Mouse (Mus musculus): ENCODE results near the gene Snrpd3. TPM values are rescaled to one million over a fixed set of nuclear protein-coding genes. Genes with fewer than 3 reads are reported as not detected.
"Not testable (repeated sequence)": the region's sequence is repeated elsewhere in the genome, so short reads cannot be mapped to it uniquely, and the experiment has no call there.

Gene Snrpd3
- polyA plus RNA-seq, 1 experiment from 2014 or later, result 204 TPM

GRCm38 (mm10) chr10:75505130-75505495 lies 12.2 kb upstream of the Snrpd3 start:
- Histone ChIP-seq H3K4me2 (no peak overlapping the region), H3K4me3 (replicated peaks) (no peak overlapping the region), H3K36me3 (replicated peaks) (peaks cover 33% of the 10 kb centered on the region), H3K9ac (no peak overlapping the region), H3K27ac (no peak overlapping the region), H3K4me1 (no peaks in the 10 kb centered on the region), H3K9me3 (no peaks in the 10 kb centered on the region), H3K27me3 (no peaks in the 10 kb centered on the region)
- 82% methylated on average over 3 of the region's 3 CpGs for WGBS
- ATAC-seq (ENCODE audit: low FRiP score), result no peak

- H3K36me3 ChIP-seq (replicated peaks), result peaks cover 41% of the 10 kb centered on the region
- H3K27me3 ChIP-seq; H3K9ac ChIP-seq; ATAC-seq (ENCODE audit: low FRiP score); H3K9me3 ChIP-seq; H3K4me3 ChIP-seq (replicated peaks); H3K27ac ChIP-seq; H3K4me1 ChIP-seq; H3K4me2 ChIP-seq: not testable (repeated sequence)
- WGBS, result 88% methylated on average over 3 of the region's 3 CpGs
Observed at GRCm38 (mm10) chr10:75505928-75506327, 11.4 kb upstream of the Snrpd3 start.

GRCm38 (mm10) chr10:75510446-75510845 lies 6.9 kb upstream of the Snrpd3 start:
- ATAC-seq (ENCODE audit: low FRiP score), result no peak

GRCm38 (mm10) chr10:75511060-75511459 lies 6.3 kb upstream of the Snrpd3 start:
- no peaks in the 10 kb centered on the region for H3K27me3 ChIP-seq
- no peak overlapping the region for H3K4me3 ChIP-seq (replicated peaks)
- H3K9me3 ChIP-seq, result no peaks in the 10 kb centered on the region
- ATAC-seq (ENCODE audit: low FRiP score), result no peak
- no peak overlapping the region for H3K9ac ChIP-seq
- peaks cover 58% of the 10 kb centered on the region for H3K36me3 ChIP-seq (replicated peaks)
- 89% methylated on average over 9 of the region's 9 CpGs for WGBS
- no peak overlapping the region for H3K27ac ChIP-seq
- H3K4me2 ChIP-seq, result no peak overlapping the region
- peaks cover 4% of the 10 kb centered on the region for H3K4me1 ChIP-seq

More at GRCm38 (mm10) chr10:75510446-75510845, 6.9 kb upstream of the Snrpd3 start:
- H3K27me3 ChIP-seq, result no peaks in the 10 kb centered on the region
- no peaks in the 10 kb centered on the region for H3K9me3 ChIP-seq
- no peak overlapping the region for H3K4me3 ChIP-seq (replicated peaks)
- no peak overlapping the region for H3K27ac ChIP-seq
- H3K36me3 ChIP-seq (replicated peaks), result peaks cover 58% of the 10 kb centered on the region
- 88% methylated on average over 7 of the region's 7 CpGs for WGBS
- H3K4me2 ChIP-seq, result no peak overlapping the region
- no peak overlapping the region for H3K9ac ChIP-seq
- no peaks in the 10 kb centered on the region; the same call in 1 of the 2 replicates for H3K4me1 ChIP-seq

- H3K9me3 ChIP-seq, result no peaks in the 10 kb centered on the region
- no peak overlapping the region for H3K9ac ChIP-seq
- H3K4me2 ChIP-seq, result no peak overlapping the region
- H3K4me1 ChIP-seq, result peaks cover 11% of the 10 kb centered on the region
- H3K27ac ChIP-seq, result no peak overlapping the region
- 92% methylated on average over 7 of the region's 7 CpGs for WGBS
- H3K36me3 ChIP-seq (replicated peaks), result peaks cover 57% of the 10 kb centered on the region
- ATAC-seq (ENCODE audit: low FRiP score), result no peak
- H3K27me3 ChIP-seq, result no peaks in the 10 kb centered on the region
- H3K4me3 ChIP-seq (replicated peaks), result no peak overlapping the region
Observed at GRCm38 (mm10) chr10:75511897-75512296, 5.5 kb upstream of the Snrpd3 start.

- no peak overlapping the region for H3K27ac ChIP-seq
- H3K4me2 ChIP-seq, result no peak overlapping the region
- no peak overlapping the region for H3K9ac ChIP-seq
- H3K27me3 ChIP-seq, result no peaks in the 10 kb centered on the region
- H3K4me3 ChIP-seq (replicated peaks), result no peak overlapping the region
- H3K9me3 ChIP-seq, result no peaks in the 10 kb centered on the region
- H3K4me1 ChIP-seq, result peaks cover 11% of the 10 kb centered on the region
- ATAC-seq (ENCODE audit: low FRiP score), result no peak
- WGBS, result 90% methylated on average over 7 of the region's 7 CpGs
- H3K36me3 ChIP-seq (replicated peaks), result peaks cover 48% of the 10 kb centered on the region
Observed at GRCm38 (mm10) chr10:75512796-75513195, 4.6 kb upstream of the Snrpd3 start.

GRCm38 (mm10) chr10:75513306-75514067 lies 3.9 kb upstream of the Snrpd3 start:
- Histone ChIP-seq H3K4me1 (peaks cover 13% of the 10 kb centered on the region), H3K9ac (no peak overlapping the region), H3K36me3 (replicated peaks) (peaks cover 41% of the 10 kb centered on the region), H3K9me3 (no peaks in the 10 kb centered on the region), H3K27me3 (no peaks in the 10 kb centered on the region), H3K4me3 (replicated peaks) (no peak overlapping the region), H3K4me2 (no peak overlapping the region), H3K27ac (no peak overlapping the region)
- ATAC-seq (ENCODE audit: low FRiP score), result no peak
- 91% methylated on average over 8 of the region's 8 CpGs for WGBS

- Histone ChIP-seq H3K4me1 (peaks cover 22% of the 10 kb centered on the region), H3K9me3 (no peaks in the 10 kb centered on the region), H3K9ac (no peak overlapping the region), H3K4me3 (replicated peaks) (no peak overlapping the region), H3K27me3 (no peaks in the 10 kb centered on the region), H3K27ac (no peak overlapping the region), H3K36me3 (replicated peaks) (peaks cover 32% of the 10 kb centered on the region), H3K4me2 (no peak overlapping the region)
- WGBS, result 87% methylated on average over 7 of the region's 7 CpGs
- no peak for ATAC-seq (ENCODE audit: low FRiP score)
Observed at GRCm38 (mm10) chr10:75514361-75514760, 3.0 kb upstream of the Snrpd3 start.

GRCm38 (mm10) chr10:75515216-75516037 lies 1.9 kb upstream of the Snrpd3 start:
- WGBS, result 84% methylated on average over 4 of the region's 4 CpGs
- Histone ChIP-seq H3K36me3 (replicated peaks) (peaks cover 29% of the 10 kb centered on the region), H3K27ac (no peak overlapping the region), H3K9ac (peak overlapping the region; percentile 91; the same call in 1 of the 2 replicates), H3K4me2 (peak overlapping the region; percentile 83; the same call in 1 of the 2 replicates), H3K4me3 (replicated peaks) (peak overlapping the region; percentile 71; the same call in 1 of the 2 replicates), H3K4me1 (peaks cover 22% of the 10 kb centered on the region), H3K27me3 (no peaks in the 10 kb centered on the region), H3K9me3 (no peaks in the 10 kb centered on the region)
- no peak for ATAC-seq (ENCODE audit: low FRiP score)

GRCm38 (mm10) chr10:75516038-75516723 lies 1.2 kb upstream of the Snrpd3 start:
- Histone ChIP-seq H3K36me3 (replicated peaks) (peaks cover 29% of the 10 kb centered on the region), H3K27ac (peak overlapping the region; percentile 98; the same call in 1 of the 2 replicates), H3K9ac (peak overlapping the region; percentile 91), H3K27me3 (no peaks in the 10 kb centered on the region), H3K9me3 (no peaks in the 10 kb centered on the region), H3K4me3 (replicated peaks) (peak overlapping the region; percentile 71), H3K4me1 (peaks cover 22% of the 10 kb centered on the region), H3K4me2 (peak overlapping the region; percentile 83)
- WGBS, result 33% methylated on average over 8 of the region's 8 CpGs
- no peak for ATAC-seq (ENCODE audit: low FRiP score)

- Histone ChIP-seq H3K4me3 (replicated peaks) (peak overlapping the region; percentile 71), H3K4me1 (peaks cover 22% of the 10 kb centered on the region), H3K9me3 (no peaks in the 10 kb centered on the region), H3K9ac (peak overlapping the region; percentile 91), H3K27me3 (no peaks in the 10 kb centered on the region), H3K36me3 (replicated peaks) (peaks cover 28% of the 10 kb centered on the region), H3K4me2 (peak overlapping the region; percentile 83), H3K27ac (peak overlapping the region; percentile 98)
- no peak for ATAC-seq (ENCODE audit: low FRiP score)
- 1% methylated on average over 12 of the region's 12 CpGs for WGBS
Observed at GRCm38 (mm10) chr10:75516724-75517072, 653 bp upstream of the Snrpd3 start.

- Histone ChIP-seq H3K9me3 (no peaks in the 10 kb centered on the region), H3K4me1 (peaks cover 27% of the 10 kb centered on the region), H3K27me3 (no peaks in the 10 kb centered on the region), H3K36me3 (replicated peaks) (peaks cover 27% of the 10 kb centered on the region), H3K27ac (peak within 1 kb of the TSS; percentile 98), H3K9ac (peak within 1 kb of the TSS; percentile 91), H3K4me2 (peak within 1 kb of the TSS; percentile 83), H3K4me3 (replicated peaks) (peak within 1 kb of the TSS; percentile 71)
- peak; percentile 92 for ATAC-seq (ENCODE audit: low FRiP score)
- WGBS, result under 1% methylated on average over 20 of the region's 20 CpGs
Observed at GRCm38 (mm10) chr10:75517758-75518143, 400 bp downstream of the Snrpd3 start, which contains the start of gene Gucd1. Gucd1 (minus strand) TSS chr10:75517972.

Data from forebrain, embryonic 12.5 days (tissue).